Mouse (Mus musculus): ENCODE results near the gene Syn3.

DNA sequence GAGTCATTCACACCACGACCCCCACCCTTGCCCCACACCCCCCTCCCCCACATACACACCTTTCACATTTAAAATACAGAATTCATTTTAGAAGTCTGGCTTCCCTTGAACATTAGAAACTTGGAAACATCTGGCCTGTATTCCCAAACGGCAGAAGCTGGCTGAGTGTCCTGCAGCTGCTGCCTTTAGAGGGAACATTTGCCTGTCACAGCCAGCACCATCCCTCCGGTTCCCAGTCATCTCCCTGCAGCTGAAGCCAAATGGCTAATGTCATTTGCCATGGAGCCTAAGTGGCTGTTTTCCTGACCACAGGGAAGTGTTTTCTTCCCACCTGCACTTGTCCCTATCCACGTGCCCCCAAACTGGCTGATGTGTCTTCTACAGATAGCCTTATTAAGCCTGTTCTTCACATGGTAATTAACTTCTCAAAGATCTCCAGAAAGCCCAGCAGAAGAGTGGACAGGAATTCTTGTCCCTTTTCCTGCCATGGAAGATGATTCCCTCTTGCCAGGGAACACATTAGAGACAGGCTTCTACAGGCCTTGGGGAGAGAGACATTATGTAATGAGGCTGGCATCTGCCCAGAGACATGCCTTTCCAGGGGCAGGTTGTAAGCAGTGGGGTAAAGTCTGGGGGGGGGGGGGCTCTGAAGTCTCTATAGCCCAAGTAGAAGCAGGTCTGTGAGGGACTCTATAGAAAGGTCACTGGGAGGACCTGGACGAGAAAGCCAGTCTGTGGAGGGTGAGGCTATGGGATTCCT, 43.2 kb downstream of the Syn3 start:
- TF ChIP-seq HCFC1 (IDR thresholded peaks at IDR 0.05; ENCODE audit: borderline replicate concordance, insufficient read depth, low read length) (no peak), ZNF384 (IDR thresholded peaks at IDR 0.05; ENCODE audit: low read depth, low read length) (no peak), MAFK (IDR thresholded peaks at IDR 0.05; ENCODE audit: insufficient read depth, low read depth, low read length) (no peak), ZC3H11A (IDR thresholded peaks at IDR 0.05; ENCODE audit: borderline replicate concordance, low read depth, low read length) (no peak)
